Mouse (Mus musculus) thymus, postnatal 14 days (tissue): Measurements from ENCODE around the gene Tap2.

ENCODE experiments used
- DNase-seq: peaks from one replicate; pipeline ENCODE4 v3.0.0; 2021

The Tap2 gene

DNA sequence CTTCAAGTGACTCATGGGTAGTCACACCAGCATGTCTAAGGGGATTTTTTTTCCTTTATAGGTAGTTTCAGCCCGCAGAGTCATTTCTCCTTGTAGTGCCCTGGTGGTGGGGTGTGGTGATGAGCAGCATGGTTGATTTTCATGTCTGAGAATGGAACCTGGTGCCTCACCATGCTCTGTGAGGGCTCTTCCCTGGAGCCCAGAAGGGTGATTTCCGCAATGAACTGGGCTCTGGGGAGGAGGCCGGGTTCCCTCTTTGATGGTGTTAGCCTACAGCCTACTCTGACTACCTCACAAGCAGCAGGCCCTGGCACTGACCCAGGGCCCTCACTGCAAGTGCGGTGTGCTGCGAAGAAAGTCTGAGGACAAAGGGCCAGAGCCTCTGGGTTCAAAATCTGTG is at the start of gene Tap2:
Gene Tap2, plus strand, starts transcription at position 84 of the 400 bp plus-strand sequence.
- no peak for DNase-seq

DNA sequence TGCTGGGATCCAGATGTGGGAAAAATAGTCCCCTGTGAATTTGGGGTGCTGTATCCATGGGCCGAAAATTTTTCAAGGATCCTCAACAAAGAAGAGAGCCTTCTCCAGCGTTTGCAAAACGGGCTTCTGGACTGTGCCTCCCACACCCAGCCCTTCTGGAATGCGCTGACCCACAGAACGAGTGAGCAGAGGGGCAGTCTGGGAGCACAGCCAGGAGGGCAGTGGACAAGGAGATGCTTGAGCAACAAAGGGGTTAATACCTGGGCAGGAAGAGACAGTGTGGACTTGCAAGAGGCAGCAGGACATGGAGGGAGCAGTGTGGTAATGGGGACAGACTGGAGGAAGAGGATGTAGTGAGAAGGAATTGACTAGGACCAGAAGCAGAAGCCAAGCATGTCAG is 47.8 kb upstream of the Tap2 start:
- no peak for DNase-seq

DNA sequence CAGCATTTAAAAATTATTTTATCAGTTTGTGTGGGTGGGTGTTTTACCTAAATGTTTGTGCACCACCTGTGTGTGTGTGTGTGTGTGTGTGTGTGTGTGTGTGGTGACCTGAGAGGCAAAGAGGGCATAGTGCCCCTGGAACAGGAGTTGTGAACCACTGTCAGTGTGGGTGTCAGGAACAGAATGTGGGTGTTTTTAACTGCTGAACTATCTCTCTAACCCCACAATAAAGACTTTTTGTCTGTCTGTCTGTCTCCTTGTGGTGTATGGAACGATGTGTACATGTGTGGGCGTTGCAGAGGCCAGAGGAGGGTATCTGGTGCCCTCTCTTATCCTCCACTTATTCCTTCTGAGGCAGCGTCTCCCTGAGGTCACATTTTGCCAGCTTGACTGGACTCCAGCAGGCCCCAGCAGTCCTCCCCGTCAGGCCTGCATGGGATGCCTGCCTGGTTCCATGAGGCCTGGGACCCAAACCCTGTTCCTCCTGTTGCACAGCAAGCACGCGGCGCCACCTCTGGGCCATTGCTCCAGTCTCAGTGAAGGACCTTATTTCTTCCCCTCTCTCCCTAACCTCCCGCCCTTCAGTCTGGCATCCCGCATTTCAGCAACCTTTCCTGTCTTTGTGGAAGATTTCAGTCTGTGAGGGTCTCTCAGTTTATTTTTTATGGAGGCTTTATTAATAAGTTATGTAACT is 39.0 kb upstream of the Tap2 start:
- peak; percentile 78 for DNase-seq

DNA sequence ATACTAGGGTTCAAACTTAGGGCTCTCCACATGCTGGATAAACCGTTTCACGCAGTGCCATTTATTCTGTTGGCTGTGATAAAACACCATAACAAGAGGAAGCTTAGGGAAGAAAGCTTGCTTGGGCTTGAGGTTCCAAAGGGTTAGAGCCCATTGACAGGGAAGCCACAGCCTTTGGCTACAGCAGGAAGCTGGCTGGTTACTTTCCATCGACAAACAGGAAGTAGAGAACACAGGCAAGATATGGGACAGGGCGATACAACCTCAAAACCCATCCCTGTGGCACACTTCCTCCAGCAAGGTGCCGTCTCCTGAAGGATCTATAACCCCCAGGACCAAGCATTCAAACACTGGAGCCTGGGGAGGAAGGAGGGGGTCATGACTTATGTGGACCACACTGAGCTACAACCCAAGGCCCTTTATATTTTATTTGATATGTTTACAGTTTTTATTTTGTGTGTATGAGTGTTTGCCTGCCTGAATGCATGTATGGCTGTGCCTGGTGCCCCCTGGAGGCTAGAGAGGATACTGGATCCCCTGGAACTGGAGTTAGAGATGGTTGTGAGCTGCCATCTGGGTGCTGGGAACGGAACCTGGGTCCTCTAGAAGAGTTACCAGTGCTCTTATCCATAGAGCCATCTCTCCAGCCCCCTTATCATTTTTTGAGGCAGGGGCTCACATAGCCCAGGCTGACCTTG is 38.1 kb upstream of the Tap2 start:
- DNase-seq = peak; percentile 57

DNA sequence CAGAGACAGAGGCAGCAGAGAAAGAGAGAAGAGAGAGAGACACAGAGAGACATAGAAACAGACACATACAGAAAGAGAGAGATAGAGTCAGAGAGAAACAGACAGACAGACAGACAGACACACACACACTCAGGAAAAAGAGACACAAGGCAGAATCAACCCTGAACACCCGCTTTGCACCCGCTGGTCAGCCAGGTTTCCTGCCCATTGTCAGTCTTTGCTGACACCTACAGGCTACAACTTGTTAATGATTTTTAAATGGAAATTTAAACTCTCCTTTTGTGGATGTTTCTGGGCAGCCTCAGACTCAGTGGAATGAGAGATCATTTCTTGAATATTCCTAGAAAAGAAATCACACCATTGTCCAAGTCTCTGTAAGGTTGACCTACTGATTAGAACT is 34.0 kb upstream of the Tap2 start:
- peak; percentile 64 for DNase-seq

DNA sequence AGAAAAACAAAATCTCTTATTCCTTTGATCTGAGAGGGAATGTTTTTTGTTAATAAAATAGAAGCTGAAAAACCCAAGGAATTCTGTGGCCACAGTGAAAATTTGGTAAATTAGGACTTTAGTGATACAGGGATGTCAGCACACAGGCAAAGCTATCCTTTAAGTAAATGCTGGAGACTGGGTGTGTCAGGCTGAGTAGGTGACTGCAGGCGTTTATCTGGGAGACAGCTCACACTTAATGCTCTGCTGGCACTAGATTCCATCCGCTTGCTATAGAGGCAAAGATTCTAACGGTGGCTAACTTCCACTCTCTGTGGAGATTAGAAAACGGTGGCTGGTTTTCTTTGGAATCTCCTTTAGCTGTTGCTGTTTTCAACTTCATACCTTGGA is 32.8 kb upstream of the Tap2 start:
- DNase-seq = no peak

DNA sequence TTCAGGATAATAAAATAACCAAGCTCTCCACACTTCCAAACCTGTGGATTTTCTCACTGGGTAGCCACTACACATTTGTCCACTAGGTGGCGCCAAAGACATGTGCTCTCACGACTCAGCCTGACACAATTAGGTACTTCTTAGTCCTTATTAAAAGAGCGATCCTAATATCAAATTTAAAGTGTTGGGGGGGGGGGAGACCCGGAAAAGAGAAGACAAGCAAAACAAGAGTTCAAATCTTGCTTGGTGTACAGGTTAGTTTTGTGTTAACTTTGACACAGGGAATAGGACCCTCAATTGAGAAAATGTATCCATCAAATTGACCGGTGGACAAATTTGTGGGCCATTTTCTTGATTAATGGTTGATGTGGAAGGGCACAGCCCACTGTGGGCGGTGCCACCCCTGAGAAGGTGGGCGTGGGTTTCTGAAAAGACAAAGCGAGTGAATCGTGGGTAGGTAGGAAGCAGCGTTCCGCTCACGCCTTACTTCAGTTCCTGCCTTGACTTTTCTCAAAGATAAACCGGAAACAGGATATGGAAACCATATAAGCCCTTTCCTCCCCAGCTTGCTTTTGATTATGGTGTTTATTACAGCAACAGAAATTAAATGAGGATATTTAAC is 32.3 kb upstream of the Tap2 start:
- peak; percentile 90 for DNase-seq

DNA sequence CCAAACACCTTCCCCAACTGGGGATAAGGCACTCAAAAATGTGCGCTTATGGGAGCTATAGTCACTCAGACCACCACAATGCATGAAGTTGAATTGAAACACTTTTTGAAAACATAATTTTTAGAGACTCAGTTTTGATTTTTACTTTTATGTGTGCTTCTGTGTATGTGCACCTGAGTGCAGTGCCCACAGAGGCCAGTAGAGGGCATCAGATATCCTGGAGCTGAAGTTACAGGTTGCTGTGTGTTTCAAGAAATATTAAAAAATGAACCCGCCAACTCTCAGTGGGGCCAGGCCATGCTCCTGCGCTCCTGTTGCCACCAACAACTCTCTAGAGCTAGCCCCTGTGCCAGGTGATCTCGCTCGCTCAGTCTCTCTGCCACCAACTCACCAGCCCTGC is 30.8 kb upstream of the Tap2 start:
- DNase-seq = no peak

DNA sequence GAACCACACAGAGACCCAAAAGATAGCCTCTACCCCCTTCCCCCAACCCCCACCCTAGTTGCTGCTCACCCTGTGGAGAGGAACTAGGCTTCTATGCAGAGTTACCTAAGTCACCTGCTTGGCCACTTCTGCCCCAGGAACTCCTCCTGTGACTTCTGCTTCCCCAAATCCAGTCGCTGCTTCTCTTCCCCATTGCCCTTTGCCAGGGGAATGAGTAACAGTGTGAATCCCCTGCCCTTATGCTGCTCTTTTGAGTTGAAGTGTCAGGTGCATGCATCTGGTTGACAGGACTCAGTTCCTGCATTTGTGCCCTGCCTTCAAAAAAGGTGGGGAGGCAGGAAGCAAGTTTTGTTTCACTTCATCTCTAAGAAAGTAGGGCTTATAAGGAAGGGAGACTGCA is 29.3 kb upstream of the Tap2 start:
- DNase-seq = no peak

DNA sequence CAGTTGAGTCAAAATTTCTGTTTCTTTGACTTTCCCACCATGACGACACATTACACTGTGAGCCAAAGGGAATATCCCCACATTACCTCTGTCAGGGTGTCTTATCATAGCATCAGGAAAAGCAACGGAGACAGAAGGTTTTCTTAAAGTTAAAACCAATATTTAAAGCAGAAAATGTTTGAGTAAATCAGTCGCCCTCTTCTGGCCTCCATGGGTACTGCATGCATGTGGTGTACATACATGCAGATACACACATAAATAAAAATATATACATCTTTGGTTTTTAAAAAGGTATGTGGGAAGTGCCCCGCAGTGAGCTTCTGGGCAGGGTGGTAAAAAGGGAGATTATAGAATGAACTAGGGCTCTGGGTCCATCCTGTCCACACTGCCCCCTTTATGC is 26.1 kb upstream of the Tap2 start:
- DNase-seq = no peak

DNA sequence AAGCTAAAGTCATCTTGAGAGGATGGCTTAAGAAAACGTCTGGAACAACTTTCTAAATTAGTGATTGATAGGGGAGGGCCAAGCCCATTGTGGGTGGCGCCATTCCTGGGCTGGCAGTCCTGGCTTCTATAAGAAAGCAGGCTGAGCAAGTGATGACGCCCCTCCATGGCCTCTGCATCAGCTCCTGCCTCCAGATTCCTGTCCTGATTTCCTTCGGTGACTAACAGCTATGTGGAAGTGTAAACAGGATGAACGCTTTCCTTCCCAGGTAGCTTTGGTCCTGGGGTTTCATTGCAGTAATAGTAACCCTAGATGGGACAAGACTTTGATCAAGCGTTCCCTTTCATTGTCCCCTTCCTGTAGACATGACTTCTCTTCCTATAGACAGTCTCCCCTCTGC is 24.3 kb upstream of the Tap2 start:
- no peak for DNase-seq

DNA sequence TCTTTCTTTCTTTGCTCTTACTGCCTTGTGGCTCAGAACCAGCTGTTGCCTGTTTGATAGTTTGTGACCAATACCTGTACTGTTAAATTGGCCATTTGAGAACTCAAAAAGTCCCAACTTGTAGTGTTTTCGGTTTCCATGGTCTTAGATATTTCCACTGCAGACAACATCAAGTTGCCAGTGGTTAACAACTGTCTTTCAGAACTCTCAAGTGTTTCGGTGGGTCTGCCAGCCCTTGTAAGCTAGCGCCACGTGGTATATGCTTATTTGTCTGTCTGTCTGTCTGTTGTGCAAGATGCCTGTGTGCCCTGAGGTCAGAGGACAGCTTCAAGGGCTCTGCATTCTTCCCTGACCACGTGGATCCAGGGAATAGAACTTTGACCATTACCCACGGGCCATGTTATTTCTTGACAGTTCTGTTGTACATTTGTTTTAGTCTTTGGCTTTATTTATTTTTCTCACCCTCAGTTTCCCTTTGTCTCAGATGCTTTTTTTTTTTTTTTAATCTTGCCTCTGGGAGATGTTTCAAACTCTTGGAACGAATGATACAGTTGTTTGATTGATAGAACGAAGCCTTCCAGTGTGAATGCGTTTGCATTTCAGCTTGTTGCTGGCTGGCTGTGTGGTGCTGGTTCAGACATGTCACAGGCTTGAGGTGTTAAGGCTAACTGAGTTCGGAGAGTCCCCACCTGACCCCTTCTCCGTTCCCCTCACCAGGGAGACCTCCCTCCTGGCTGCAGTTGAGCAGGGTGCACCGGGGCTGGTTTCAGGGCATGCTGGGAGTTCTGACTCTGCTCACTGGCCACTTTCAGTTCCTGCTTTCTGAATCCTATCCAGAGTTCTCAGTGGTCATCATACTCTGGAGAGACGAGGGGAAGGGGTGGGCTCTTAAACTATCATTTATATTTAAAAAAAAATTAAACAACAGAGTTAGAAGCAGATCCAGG is 23.1 kb upstream of the Tap2 start:
- no peak for DNase-seq

DNA sequence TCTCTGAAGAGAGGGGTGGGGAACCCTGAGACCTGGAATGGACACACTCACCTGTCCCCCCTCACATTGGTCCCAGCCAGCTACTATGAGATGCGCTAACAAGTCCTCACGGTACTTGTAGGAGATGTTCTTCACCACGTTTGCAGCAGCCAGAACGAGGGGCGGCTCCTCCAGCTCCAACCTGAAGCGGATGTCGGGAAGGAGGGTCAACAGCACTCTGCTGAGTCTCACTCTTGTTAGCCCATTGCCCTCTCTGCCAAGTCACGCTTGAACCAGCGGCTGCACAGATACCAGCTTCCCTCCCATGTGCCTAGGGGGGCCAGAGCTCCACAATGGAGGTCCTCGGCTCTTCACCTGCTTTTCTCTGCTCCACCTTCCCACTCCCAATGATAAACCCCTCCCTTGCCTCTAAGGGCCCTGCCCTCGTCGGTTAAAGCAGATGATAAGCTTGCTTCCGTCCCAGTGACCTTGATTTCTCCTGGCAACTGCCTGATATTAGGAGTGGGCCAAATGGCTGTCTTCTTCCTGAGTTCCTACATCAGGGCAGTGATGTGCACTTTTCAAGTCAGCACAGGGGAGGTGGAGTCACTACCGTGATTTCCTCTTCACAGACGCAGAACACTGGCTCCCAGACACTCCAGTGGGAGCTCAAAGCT is 19.6 kb upstream of the Tap2 start:
- no peak for DNase-seq

DNA sequence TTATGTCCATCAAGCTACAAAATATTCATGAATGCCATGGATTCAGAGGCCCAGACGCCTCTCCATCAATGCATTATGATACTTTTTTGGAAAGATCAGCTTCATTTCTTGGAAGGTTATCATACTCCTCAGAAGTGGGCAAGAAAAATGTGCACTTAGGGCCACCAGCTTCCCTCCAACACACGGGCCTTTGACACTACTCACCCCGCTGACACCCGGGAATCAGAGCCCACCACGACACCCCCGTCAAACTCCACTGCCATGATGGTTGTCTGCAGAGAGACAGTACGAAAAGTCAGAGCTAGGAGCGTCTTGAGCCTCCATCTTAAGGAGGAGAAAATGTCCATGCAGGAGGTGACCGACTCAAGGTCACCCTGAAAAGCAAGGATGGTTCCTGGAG is 17.8 kb upstream of the Tap2 start:
- no peak for DNase-seq

DNA sequence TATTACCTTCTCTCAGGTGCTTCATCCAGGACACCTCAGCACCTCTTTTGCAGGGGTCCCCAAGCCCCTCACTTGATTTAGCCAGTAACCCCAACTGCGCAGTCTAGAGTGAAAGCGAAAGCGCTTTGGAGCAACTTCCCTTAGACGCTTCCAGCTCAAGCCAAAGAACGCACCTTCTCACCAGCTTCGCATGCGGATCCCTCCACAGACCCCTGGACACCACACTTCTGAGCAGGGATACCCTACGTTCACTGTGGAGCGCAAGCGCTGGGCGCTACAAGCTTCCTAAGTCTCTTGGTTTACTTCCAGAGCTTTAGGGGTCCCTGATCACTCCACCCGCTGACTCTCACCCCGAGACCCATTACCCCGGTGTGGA is 16.5 kb upstream of the Tap2 start:
- DNase-seq = no peak

DNA sequence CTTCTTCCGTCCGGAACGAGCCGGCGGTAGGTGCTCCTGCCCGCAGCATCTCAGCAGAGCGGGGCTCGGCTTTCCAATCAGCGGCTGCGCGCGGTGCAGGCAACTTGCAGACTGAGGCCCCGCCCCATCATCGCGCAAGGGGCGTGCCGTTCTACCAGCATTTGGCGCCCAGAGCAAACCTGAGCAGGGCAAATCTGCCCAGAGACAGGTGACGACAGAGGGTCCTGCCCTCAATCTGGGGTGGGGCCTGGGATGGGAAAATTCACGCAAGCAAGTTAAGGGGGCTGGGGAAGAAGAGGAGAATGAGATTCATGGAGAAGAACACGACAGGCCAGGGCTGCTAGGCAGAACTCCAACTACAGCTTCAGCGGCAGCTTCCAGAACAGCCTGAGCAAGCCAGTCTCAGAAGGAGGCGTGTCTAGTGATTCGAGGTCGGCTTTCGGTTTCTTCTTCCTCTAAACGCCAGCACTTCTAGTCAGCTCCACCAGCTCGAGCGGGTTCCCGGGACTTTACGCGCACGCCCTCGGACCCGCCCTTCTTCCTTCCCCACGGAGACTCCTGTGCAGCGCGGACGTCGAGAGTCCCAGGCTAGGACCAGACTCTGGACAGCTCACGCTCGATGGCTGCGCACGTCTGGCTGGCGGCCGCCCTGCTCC is 15.9 kb upstream of the Tap2 start, which contains the start of the genes Tap1 and Psmb9:
Gene Tap1, plus strand, starts transcription at position 293 of the 656 bp plus-strand sequence.
Gene Psmb9, minus strand, starts transcription at position 504 of the 656 bp plus-strand sequence.
- DNase-seq = peak; percentile 100

DNA sequence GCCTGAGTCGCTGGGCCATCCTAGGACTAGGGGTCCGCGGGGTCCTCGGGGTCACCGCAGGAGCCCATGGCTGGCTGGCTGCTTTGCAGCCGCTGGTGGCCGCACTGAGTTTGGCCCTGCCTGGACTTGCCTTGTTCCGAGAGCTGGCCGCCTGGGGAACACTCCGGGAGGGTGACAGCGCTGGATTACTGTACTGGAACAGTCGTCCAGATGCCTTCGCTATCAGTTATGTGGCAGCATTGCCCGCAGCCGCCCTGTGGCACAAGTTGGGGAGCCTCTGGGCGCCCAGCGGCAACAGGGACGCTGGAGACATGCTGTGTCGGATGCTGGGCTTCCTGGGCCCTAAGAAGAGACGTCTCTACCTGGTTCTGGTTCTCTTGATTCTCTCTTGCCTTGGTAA is 15.3 kb upstream of the Tap2 start:
- DNase-seq = peak; percentile 59

DNA sequence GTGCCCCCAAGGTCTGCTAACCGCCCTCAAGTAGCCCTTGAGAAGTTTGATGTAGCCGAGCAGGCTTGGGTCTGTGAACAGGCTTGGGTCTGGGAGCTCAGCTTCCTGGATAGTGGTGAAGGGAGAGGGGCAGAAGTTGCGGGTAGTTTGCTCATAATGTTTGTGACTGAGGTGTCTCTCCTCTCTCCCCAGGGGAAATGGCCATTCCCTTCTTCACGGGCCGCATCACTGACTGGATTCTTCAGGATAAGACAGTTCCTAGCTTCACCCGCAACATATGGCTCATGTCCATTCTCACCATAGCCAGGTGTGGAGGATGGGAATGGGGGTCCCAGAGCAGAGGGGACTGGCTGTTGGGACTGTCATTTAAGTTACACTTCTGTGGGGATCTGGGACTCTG is 14.3 kb upstream of the Tap2 start:
- DNase-seq = no peak

DNA sequence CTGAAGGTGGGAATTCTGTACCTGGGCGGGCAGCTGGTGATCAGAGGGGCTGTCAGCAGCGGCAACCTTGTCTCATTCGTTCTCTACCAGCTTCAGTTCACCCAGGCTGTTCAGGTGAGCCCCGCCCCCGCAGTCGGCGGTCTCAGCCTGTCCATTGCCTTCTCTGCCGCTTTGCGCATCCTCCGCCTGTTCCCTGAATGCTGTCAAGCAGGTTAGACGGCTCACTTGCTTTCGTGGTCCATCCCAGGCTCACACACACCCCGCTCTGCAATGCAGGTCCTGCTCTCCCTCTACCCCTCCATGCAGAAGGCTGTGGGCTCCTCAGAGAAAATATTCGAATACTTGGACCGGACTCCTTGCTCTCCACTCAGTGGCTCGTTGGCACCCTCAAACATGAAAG is 10.5 kb upstream of the Tap2 start:
- no peak for DNase-seq

DNA sequence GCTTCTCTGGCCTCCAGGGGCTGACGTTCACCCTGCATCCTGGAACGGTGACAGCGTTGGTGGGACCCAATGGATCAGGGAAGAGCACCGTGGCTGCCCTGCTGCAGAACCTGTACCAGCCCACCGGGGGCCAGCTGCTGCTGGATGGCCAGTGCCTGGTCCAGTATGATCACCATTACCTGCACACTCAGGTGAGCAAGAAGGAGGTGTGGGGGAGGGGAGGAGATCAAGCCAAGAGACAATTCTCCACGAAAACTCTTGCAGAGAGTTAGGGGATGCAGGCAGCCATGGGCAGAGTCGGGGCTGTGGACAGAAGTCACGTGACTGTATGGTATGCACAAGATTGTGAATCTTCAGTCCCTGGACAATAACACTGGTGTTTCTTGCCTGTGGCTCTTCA is 9.9 kb upstream of the Tap2 start:
- DNase-seq = no peak

DNA sequence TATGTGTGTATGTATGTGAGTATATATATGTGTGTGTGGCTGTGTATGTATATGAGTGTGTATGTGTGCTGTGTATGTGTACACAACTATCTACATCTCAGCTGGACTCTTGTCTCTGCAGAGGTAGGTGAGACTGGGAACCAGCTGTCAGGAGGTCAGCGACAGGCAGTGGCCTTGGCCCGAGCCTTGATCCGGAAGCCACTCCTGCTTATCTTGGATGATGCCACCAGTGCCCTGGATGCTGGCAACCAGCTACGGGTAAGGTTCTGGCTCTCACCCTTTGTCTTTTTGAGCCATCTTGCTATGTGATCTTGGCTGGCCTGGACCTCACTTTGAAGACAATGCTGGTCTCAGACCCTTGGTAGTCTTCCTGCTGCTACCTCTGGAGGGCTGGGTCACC is 8.6 kb upstream of the Tap2 start:
- DNase-seq = no peak

DNA sequence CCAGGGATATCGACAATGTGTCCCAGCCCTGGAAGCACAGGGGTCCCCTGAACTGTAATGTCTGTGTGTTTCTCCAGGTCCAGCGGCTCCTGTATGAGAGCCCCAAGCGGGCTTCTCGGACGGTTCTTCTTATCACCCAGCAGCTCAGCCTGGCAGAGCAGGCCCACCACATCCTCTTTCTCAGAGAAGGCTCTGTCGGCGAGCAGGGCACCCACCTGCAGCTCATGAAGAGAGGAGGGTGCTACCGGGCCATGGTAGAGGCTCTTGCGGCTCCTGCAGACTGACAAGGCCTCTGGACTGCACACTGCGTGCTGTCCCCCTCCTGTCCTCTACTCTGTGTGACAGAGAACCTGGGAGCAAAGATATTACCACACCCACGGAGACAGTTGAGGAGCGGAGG is 6.8 kb upstream of the Tap2 start:
- peak; percentile 91 for DNase-seq
